Mouse (Mus musculus): Measurements from ENCODE around the gene Gm5431.
"Not testable (repeated sequence)": the region's sequence is repeated elsewhere in the genome, so short reads cannot be mapped to it uniquely, and the experiment has no call there.

DNA sequence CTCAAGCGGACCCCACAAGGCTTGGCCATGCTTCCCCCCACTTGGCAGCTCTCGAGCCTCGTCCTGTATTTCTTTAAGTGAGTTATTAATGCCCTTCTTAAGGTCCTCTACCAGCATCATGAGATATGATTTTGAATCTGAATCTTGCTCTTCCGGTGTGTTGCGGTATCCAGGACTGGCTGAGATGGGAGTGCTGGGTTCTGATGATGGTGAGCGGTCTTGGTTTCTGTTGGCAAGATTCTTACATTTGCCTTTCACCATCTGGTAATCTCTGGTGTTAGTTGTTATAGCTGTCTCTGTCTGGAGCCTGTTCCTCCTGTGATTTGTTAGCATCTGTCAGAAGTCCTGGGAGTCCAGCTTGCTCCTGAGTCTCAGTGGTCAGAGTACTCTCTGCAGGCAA, 44.1 kb upstream of the Gm5431 start, which contains the start of gene Psme2b:
- TF ChIP-seq EP300, CTCF (IDR thresholded peaks at IDR 0.05; ENCODE audit: low read depth): not testable (repeated sequence)
